Mouse (Mus musculus) heart, embryonic 13.5 days (tissue): ENCODE data around the gene Arg2. TPM values are rescaled to one million over a fixed set of nuclear protein-coding genes. Genes with fewer than 3 reads are reported as not detected.
"Not testable (repeated sequence)": the region's sequence is repeated elsewhere in the genome, so short reads cannot be mapped to it uniquely, and the experiment has no call there.

Experiments
- ATAC-seq: fragments of 200-750 bp; cut with Nextera tagmentation; 2 replicates; pipeline ENCODE4 v1.8.0; 2017; ENCODE audit warnings: moderate TSS enrichment; ENCODE audit not compliant: insufficient number of reproducible peaks, low FRiP score, low TSS enrichment; ENCODE audit errors: extremely low read depth
- H3K27ac ChIP-seq: fragments of 300-500 bp; sonication (generic); replicated peaks from 2 replicates; pipeline ENCODE4 v1.5.1; 2015; ENCODE audit warnings: moderate library complexity, mild to moderate bottlenecking, inconsistent platforms
- H3K27me3 ChIP-seq: fragments of 300-500 bp; sonication (generic); replicated peaks from 2 replicates; pipeline ENCODE4 v1.6.1; 2015; ENCODE audit warnings: mild to moderate bottlenecking, inconsistent platforms
- H3K36me3 ChIP-seq: fragments of 300-500 bp; sonication (generic); 2 replicates; pipeline ENCODE4 v1.6.1; 2015; ENCODE audit warnings: mild to moderate bottlenecking, inconsistent platforms
- H3K4me1 ChIP-seq: fragments of 300-500 bp; sonication (generic); 2 replicates; pipeline ENCODE4 v1.6.1; 2015; ENCODE audit warnings: inconsistent platforms
- H3K4me2 ChIP-seq: fragments of 300-500 bp; sonication (generic); 2 replicates; pipeline ENCODE4 v1.6.1; 2015; ENCODE audit warnings: inconsistent platforms, mild to moderate bottlenecking, moderate library complexity
- H3K4me3 ChIP-seq: fragments of 300-500 bp; sonication (generic); 2 replicates; pipeline ENCODE4 v1.5.1; 2015; ENCODE audit warnings: moderate library complexity, mild to moderate bottlenecking, inconsistent platforms
- H3K9ac ChIP-seq: fragments of 300-500 bp; sonication (generic); 2 replicates; pipeline ENCODE4 v1.6.1; 2015; ENCODE audit warnings: inconsistent platforms, mild to moderate bottlenecking, moderate library complexity
- H3K9me3 ChIP-seq: fragments of 300-500 bp; sonication (generic); 2 replicates; pipeline ENCODE4 v1.6.1; 2016; ENCODE audit warnings: inconsistent platforms
- WGBS: fragments of 180-500 bp; shearing (Covaris S2); methylation state at CpG from one replicate; pipeline ENCODE4 v1.1.7; 2015; ENCODE audit warnings: mixed read lengths; 5-methylcytosine and 5-hydroxymethylcytosine counted together
- polyA plus RNA-seq: library from polyadenylated mRNA; unstranded; fragments of >200 nt; fragmentation: Nextera tagmentation; extraction: Ambion mirVana; gene quantifications from 2 replicates; pipeline ENCODE4 v1.2.1, GENCODE M21; 2015

Gene Arg2
- polyA plus RNA-seq, 1 experiment from 2014 or later: 0.60 TPM

GRCm38 (mm10) chr12:79171269-79171995 lies 40.9 kb downstream of the Arg2 start:
- no peak for ATAC-seq
- Histone ChIP-seq H3K27me3 (no peaks in the 10 kb centered on the region), H3K27ac (peak overlapping the region; percentile 90; the same call in 1 of the 2 replicates), H3K4me2 (peak overlapping the region; percentile 67), H3K4me1 (peaks cover 14% of the 10 kb centered on the region), H3K36me3 (peaks cover 25% of the 10 kb centered on the region), H3K9me3 (no peaks in the 10 kb centered on the region), H3K4me3 (peak overlapping the region; percentile 77), H3K9ac (peak overlapping the region; percentile 86)
- 40% methylated on average over 12 of the region's 12 CpGs for WGBS

GRCm38 (mm10) chr12:79172019-79172941 lies 41.7 kb downstream of the Arg2 start, which contains the start of gene Vti1b:
Gene Vti1b (minus strand): TSS chr12:79172667.
- H3K4me3 ChIP-seq: peak within 1 kb of the TSS; percentile 77
- H3K27ac ChIP-seq: peak within 1 kb of the TSS; percentile 90
- WGBS: under 1% methylated on average over 73 of the region's 73 CpGs
- H3K36me3 ChIP-seq: peaks cover 32% of the 10 kb centered on the region
- H3K9me3 ChIP-seq: no peaks in the 10 kb centered on the region
- peaks cover 14% of the 10 kb centered on the region for H3K4me1 ChIP-seq
- peak within 1 kb of the TSS; percentile 67 for H3K4me2 ChIP-seq
- peak; percentile 94 for ATAC-seq
- H3K9ac ChIP-seq: peak within 1 kb of the TSS; percentile 86
- H3K27me3 ChIP-seq: no peaks in the 10 kb centered on the region

GRCm38 (mm10) chr12:79173721-79174120 lies 43.1 kb downstream of the Arg2 start:
- Histone ChIP-seq H3K27me3 (no peaks in the 10 kb centered on the region), H3K27ac (no peak overlapping the region), H3K36me3 (peaks cover 42% of the 10 kb centered on the region), H3K4me3 (no peak overlapping the region), H3K9me3 (no peaks in the 10 kb centered on the region), H3K9ac (no peak overlapping the region), H3K4me2 (no peak overlapping the region), H3K4me1 (peaks cover 14% of the 10 kb centered on the region)
- WGBS: 63% methylated on average over 5 of the region's 5 CpGs
- ATAC-seq: no peak

GRCm38 (mm10) chr12:79175998-79176397 lies 45.4 kb downstream of the Arg2 start:
- Histone ChIP-seq H3K4me1 (peaks cover 9% of the 10 kb centered on the region), H3K9ac (no peak overlapping the region), H3K27ac (no peak overlapping the region), H3K4me2 (no peak overlapping the region), H3K4me3 (no peak overlapping the region), H3K36me3 (peaks cover 50% of the 10 kb centered on the region), H3K9me3 (no peaks in the 10 kb centered on the region), H3K27me3 (no peaks in the 10 kb centered on the region)
- WGBS: 88% methylated on average over 5 of the region's 5 CpGs
- no peak for ATAC-seq

GRCm38 (mm10) chr12:79185160-79185559 lies 54.6 kb downstream of the Arg2 start:
- not testable (repeated sequence) for ATAC-seq, H3K4me2 ChIP-seq, H3K27me3 ChIP-seq, H3K4me3 ChIP-seq, H3K9ac ChIP-seq, H3K27ac ChIP-seq, H3K9me3 ChIP-seq, H3K4me1 ChIP-seq
- H3K36me3 ChIP-seq: peaks cover 86% of the 10 kb centered on the region
- WGBS: 62% methylated on average over 6 of the region's 6 CpGs

GRCm38 (mm10) chr12:79190931-79191673 lies 60.5 kb downstream of the Arg2 start:
- H3K4me2 ChIP-seq: peak overlapping the region; percentile 75
- H3K27ac ChIP-seq: peak overlapping the region; percentile 70
- WGBS: under 1% methylated on average over 18 of the region's 18 CpGs
- no peaks in the 10 kb centered on the region for H3K9me3 ChIP-seq
- H3K4me1 ChIP-seq: peaks cover 11% of the 10 kb centered on the region
- H3K4me3 ChIP-seq: peak overlapping the region; percentile 74
- ATAC-seq: peak; percentile 74
- peak overlapping the region; percentile 86 for H3K9ac ChIP-seq
- no peaks in the 10 kb centered on the region for H3K27me3 ChIP-seq
- H3K36me3 ChIP-seq: peaks cover 29% of the 10 kb centered on the region

GRCm38 (mm10) chr12:79191701-79192100 lies 61.1 kb downstream of the Arg2 start:
- H3K9ac ChIP-seq: peak overlapping the region; percentile 86
- H3K4me1 ChIP-seq: peaks cover 11% of the 10 kb centered on the region
- H3K4me3 ChIP-seq: peak overlapping the region; percentile 74
- peak; percentile 79 for ATAC-seq
- peak overlapping the region; percentile 70 for H3K27ac ChIP-seq
- H3K27me3 ChIP-seq: no peaks in the 10 kb centered on the region
- H3K4me2 ChIP-seq: peak overlapping the region; percentile 75
- 5% methylated on average over 14 of the region's 14 CpGs for WGBS
- H3K9me3 ChIP-seq: no peaks in the 10 kb centered on the region
- peaks cover 23% of the 10 kb centered on the region for H3K36me3 ChIP-seq

- Histone ChIP-seq H3K27me3 (no peaks in the 10 kb centered on the region), H3K4me3 (peak within 1 kb of the TSS; percentile 74), H3K27ac (peak within 1 kb of the TSS; percentile 70), H3K9me3 (no peaks in the 10 kb centered on the region), H3K4me2 (peak within 1 kb of the TSS; percentile 75), H3K9ac (peak within 1 kb of the TSS; percentile 86), H3K4me1 (peaks cover 11% of the 10 kb centered on the region), H3K36me3 (peaks cover 18% of the 10 kb centered on the region)
- WGBS: 53% methylated on average over 6 of the region's 6 CpGs
- ATAC-seq: no peak
Measured at GRCm38 (mm10) chr12:79192193-79192592, 61.6 kb downstream of the Arg2 start, which contains the start of gene Rdh11. Gene Rdh11 (minus strand): TSS chr12:79192293.

GRCm38 (mm10) chr12:79193441-79193840 lies 62.9 kb downstream of the Arg2 start:
- no peaks in the 10 kb centered on the region for H3K27me3 ChIP-seq

GRCm38 (mm10) chr12:79197105-79197504 lies 66.5 kb downstream of the Arg2 start:
- Histone ChIP-seq H3K9me3 (no peaks in the 10 kb centered on the region), H3K36me3 (no peaks in the 10 kb centered on the region), H3K27me3 (no peaks in the 10 kb centered on the region), H3K4me1 (no peaks in the 10 kb centered on the region), H3K9ac (no peak overlapping the region), H3K27ac (no peak overlapping the region), H3K4me3 (no peak overlapping the region), H3K4me2 (no peak overlapping the region)
- WGBS: 74% methylated on average over 5 of the region's 5 CpGs
- ATAC-seq: no peak

More at GRCm38 (mm10) chr12:79193441-79193840, 62.9 kb downstream of the Arg2 start:
- Histone ChIP-seq H3K27ac (no peak overlapping the region), H3K9ac (no peak overlapping the region), H3K4me2 (no peak overlapping the region), H3K4me1 (peaks cover 11% of the 10 kb centered on the region), H3K9me3 (no peaks in the 10 kb centered on the region), H3K4me3 (no peak overlapping the region), H3K36me3 (peaks cover 6% of the 10 kb centered on the region)
- ATAC-seq: no peak
- 2% methylated on average over 3 of the region's 3 CpGs for WGBS

- Histone ChIP-seq H3K4me2 (no peak overlapping the region), H3K27me3 (no peaks in the 10 kb centered on the region), H3K9me3 (no peaks in the 10 kb centered on the region), H3K36me3 (no peaks in the 10 kb centered on the region), H3K27ac (no peak overlapping the region), H3K9ac (no peak overlapping the region), H3K4me1 (no peaks in the 10 kb centered on the region), H3K4me3 (no peak overlapping the region)
- ATAC-seq: no peak
- 53% methylated on average over 3 of the region's 3 CpGs for WGBS
Measured at GRCm38 (mm10) chr12:79201882-79202281, 71.3 kb downstream of the Arg2 start.
